ENCODE assay signal across 8 mouse cellular contexts in the genomic region with DNA sequence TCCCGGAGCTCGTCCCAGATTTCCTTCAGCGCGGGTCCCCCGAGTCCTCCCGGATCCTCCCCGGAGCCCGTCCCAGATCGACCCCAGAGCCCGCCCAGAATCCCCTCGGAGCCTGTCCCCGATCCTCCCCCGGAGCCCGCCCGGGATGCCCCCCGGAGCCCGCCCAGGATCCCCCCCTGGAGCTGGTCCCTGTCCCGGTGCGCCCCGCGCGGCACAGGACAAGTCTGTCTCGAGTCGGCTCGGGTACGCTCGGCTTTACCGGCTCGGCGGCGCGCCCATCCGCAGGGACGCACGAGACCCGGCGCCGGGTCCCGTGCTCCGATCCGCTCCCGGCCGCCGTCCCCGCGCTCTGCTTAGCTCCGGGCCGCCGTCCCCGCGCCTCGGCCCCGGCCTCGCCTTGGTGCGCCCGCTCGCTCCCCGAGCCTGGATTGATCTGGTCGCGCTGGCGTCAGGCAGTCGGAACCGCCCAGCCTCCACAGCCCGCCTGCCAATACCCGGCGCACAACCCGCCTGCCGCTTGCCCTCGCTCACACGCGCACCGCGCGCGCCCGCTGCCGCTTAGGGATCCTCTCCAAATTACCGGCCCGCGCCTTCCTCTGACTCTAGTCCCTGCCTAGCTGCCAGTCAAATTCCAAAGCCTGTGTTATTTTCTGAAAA. TPM values are rescaled to one million over a fixed set of nuclear protein-coding genes. Genes with fewer than 3 reads are reported as not detected.
DNase-seq lines count a peak whose midpoint lies in the region; ATAC-seq and TF ChIP-seq lines count a peak whose summit lies in the region.

A gene (minus strand): TSS at position 525 of the 657 bp plus-strand sequence.

- peak within 1 kb of the TSS; percentile 99 for H3K9ac ChIP-seq in heart, embryonic 13.5 days
- peak within 1 kb of the TSS; percentile 71 for H3K9ac ChIP-seq in liver, embryonic 11.5 days (ENCODE audit: low read depth, low read length)

- WGBS in heart, embryonic 13.5 days: under 1% methylated on average over 78 of the region's 80 CpGs
- 1% methylated on average over 72 of the region's 80 CpGs for WGBS in liver, embryonic 11.5 days

- no peak for ATAC-seq in erythroblast, adult 5-6 weeks (replicated peaks; ENCODE audit: low FRiP score, poor library complexity, severe bottlenecking)
- peak; percentile 71; the same call in 1 of the 2 replicates for ATAC-seq in heart, embryonic 13.5 days (ENCODE audit: extremely low read depth, insufficient number of reproducible peaks, low FRiP score, low TSS enrichment)
- ATAC-seq in liver, embryonic 11.5 days (replicated peaks; ENCODE audit: low FRiP score): peak; percentile 86

- DNase-seq in fibroblast of lung, adult 2 months (ENCODE audit: low read depth): peak; percentile 69
- DNase-seq in kidney, postnatal 10 days: peak; percentile 97
- DNase-seq in liver, embryonic 11.5 days (ENCODE audit: low spot score): peak; percentile 93
- peak; percentile 71 to 85 for DNase-seq in spleen, postnatal 4 days (ENCODE audit: low spot score in 2 of 2)

- peak within 1 kb of the TSS; percentile 96 for H3K27ac ChIP-seq in heart, embryonic 13.5 days (replicated peaks)
- peak within 1 kb of the TSS; percentile 73 for H3K27ac ChIP-seq in liver, embryonic 11.5 days (ENCODE audit: low read depth, low read length)

- H3K4me3 ChIP-seq in erythroblast, embryonic 14.5 days (replicated peaks): peak within 1 kb of the TSS; percentile 58
- peak within 1 kb of the TSS; percentile 88 for H3K4me3 ChIP-seq in heart, embryonic 13.5 days
- H3K4me3 ChIP-seq in liver, embryonic 11.5 days (ENCODE audit: low read depth, low read length): peak within 1 kb of the TSS; percentile 76
- peak within 1 kb of the TSS; percentile 70 for H3K4me3 ChIP-seq in myocyte

- no peaks in the 10 kb centered on the region for H3K4me1 ChIP-seq in erythroblast, embryonic 14.5 days (ENCODE audit: control insufficient read depth)
- peaks cover 33% of the 10 kb centered on the region for H3K4me1 ChIP-seq in heart, embryonic 13.5 days
- peaks cover 5% of the 10 kb centered on the region for H3K4me1 ChIP-seq in liver, embryonic 11.5 days (replicated peaks; ENCODE audit: control insufficient read depth, insufficient read depth, low read length)

- H3ac ChIP-seq in myocyte (ENCODE audit: control insufficient read depth, insufficient read length): peak within 1 kb of the TSS; percentile 81

- H3K9me3 ChIP-seq in erythroblast, embryonic 14.5 days (ENCODE audit: control insufficient read depth, low read length): no peaks in the 10 kb centered on the region
- H3K9me3 ChIP-seq in heart, embryonic 13.5 days: no peaks in the 10 kb centered on the region
- H3K9me3 ChIP-seq in liver, embryonic 11.5 days (ENCODE audit: control insufficient read depth, low read length): no peaks in the 10 kb centered on the region

- H3K79me2 ChIP-seq in myocyte (ENCODE audit: control insufficient read depth, insufficient read depth): peaks cover 38% of the 10 kb centered on the region

- H3K4me2 ChIP-seq in heart, embryonic 13.5 days: peak within 1 kb of the TSS; percentile 74
- peak within 1 kb of the TSS; percentile 75 for H3K4me2 ChIP-seq in liver, embryonic 11.5 days
- peak within 1 kb of the TSS; percentile 99 for H3K4me2 ChIP-seq in myocyte (ENCODE audit: low read depth)

- H3K27me3 ChIP-seq in erythroblast, embryonic 14.5 days (ENCODE audit: control insufficient read depth): peaks cover 40% of the 10 kb centered on the region
- no peaks in the 10 kb centered on the region for H3K27me3 ChIP-seq in heart, embryonic 13.5 days (replicated peaks)
- peaks cover 30% of the 10 kb centered on the region for H3K27me3 ChIP-seq in liver, embryonic 11.5 days (replicated peaks; ENCODE audit: control insufficient read depth, insufficient read depth, low read length)
- no peaks in the 10 kb centered on the region for H3K27me3 ChIP-seq in myocyte (ENCODE audit: control insufficient read depth, insufficient read depth, insufficient read length)

- peak; percentile 87 for TF ChIP-seq POLR2A in myocyte (IDR thresholded peaks at IDR 0.05; ENCODE audit: insufficient read length, low read depth)

- no peaks in the 10 kb centered on the region for H3K36me3 ChIP-seq in erythroblast, embryonic 14.5 days (ENCODE audit: control insufficient read depth)
- no peaks in the 10 kb centered on the region for H3K36me3 ChIP-seq in heart, embryonic 13.5 days
- H3K36me3 ChIP-seq in liver, embryonic 11.5 days (ENCODE audit: control insufficient read depth, insufficient read depth, low read length): no peaks in the 10 kb centered on the region
- H3K36me3 ChIP-seq in myocyte (ENCODE audit: control insufficient read depth, insufficient read depth): peaks cover 6% of the 10 kb centered on the region

TF ChIP-seq in myocyte, 11 proteins besides CTCF, POLR2A, EP300 and RAD21:
- no peak for TF ChIP-seq TCF12 (IDR thresholded peaks at IDR 0.05; ENCODE audit: insufficient read depth, poor library complexity, severe bottlenecking)
- TF ChIP-seq MYOG (IDR thresholded peaks at IDR 0.05; ENCODE audit: control insufficient read depth in 1 of 3, insufficient read depth in 1 of 3, insufficient read length in 2 of 3, low read depth in 2 of 3): peak in 1 of 3 experiments; percentile 35
- no peak for TF ChIP-seq MAX (IDR thresholded peaks at IDR 0.05; ENCODE audit: low read depth)
- no peak for TF ChIP-seq SRF (IDR thresholded peaks at IDR 0.05; ENCODE audit: control insufficient read depth, insufficient read length, low read depth)
- TF ChIP-seq REST (IDR thresholded peaks at IDR 0.05; ENCODE audit: insufficient read depth, insufficient read length): peak; percentile 8
- peak; percentile 85 for TF ChIP-seq POLR2AphosphoS2 (IDR thresholded peaks at IDR 0.05; ENCODE audit: insufficient read length, low read depth)

RNA-seq across cellular contexts. Expression of the gene that starts here (rescaled TPM):
- polyA plus RNA-seq in erythroblast, embryonic 14.5 days (2012): 0.06 TPM in 1 of 2 replicates, not detected in the other
- 1.5 and 1.9 TPM in 2 replicates for total RNA-seq in erythroblast, adult 5-6 weeks (2015; ENCODE audit: low replicate concordance)
- 1.9 and 2.6 TPM in 2 replicates for total RNA-seq in erythroblast, adult 5-6 weeks (2017; ENCODE audit: low replicate concordance)
- 19.0 and 20.2 TPM in 2 replicates for polyA plus RNA-seq in heart, embryonic 13.5 days (2015; fragmentation: Nextera tagmentation; extraction: Ambion mirVana)
- polyA plus RNA-seq in liver, embryonic 11.5 days (2014; fragmentation: Nextera tagmentation; extraction: Ambion mirVana): 18.5 TPM in 2 replicates
- polyA plus RNA-seq in myocyte (2012; fragmentation: generic; extraction: Trizol): 9.5 TPM
